Mouse (Mus musculus): Measurements from ENCODE around the gene Laptm4a. TPM values are rescaled to one million over a fixed set of nuclear protein-coding genes. Genes with fewer than 3 reads are reported as not detected.

Laptm4a gene
- polyA plus RNA-seq, 1 experiment from 2014 or later, result 221 TPM

Other genes with a start within 250 kb of the Laptm4a start
- 58.6 and 66.7 TPM in 2 replicates for gene Pum2, start 247.5 kb upstream of the Laptm4a start, polyA plus RNA-seq (2015; fragmentation: Nextera tagmentation; extraction: Ambion mirVana)
- gene Sdc1, start 150.3 kb upstream of the Laptm4a start, polyA plus RNA-seq (2015; fragmentation: Nextera tagmentation; extraction: Ambion mirVana), result 30.1 and 30.8 TPM in 2 replicates
- 0.16 and 0.17 TPM in 2 replicates for gene Matn3, start 26.3 kb downstream of the Laptm4a start, polyA plus RNA-seq (2015; fragmentation: Nextera tagmentation; extraction: Ambion mirVana)
- 23.9 and 24.4 TPM in 2 replicates for gene Wdr35, start 52.2 kb downstream of the Laptm4a start, polyA plus RNA-seq (2015; fragmentation: Nextera tagmentation; extraction: Ambion mirVana)
- gene Ttc32, start 108.3 kb downstream of the Laptm4a start, polyA plus RNA-seq (2015; fragmentation: Nextera tagmentation; extraction: Ambion mirVana), result 15.5 and 16.8 TPM in 2 replicates

All from midbrain, embryonic 13.5 days (tissue).